Comparison of ENCODE assay signal across 8 mouse cellular contexts in the genomic region with DNA sequence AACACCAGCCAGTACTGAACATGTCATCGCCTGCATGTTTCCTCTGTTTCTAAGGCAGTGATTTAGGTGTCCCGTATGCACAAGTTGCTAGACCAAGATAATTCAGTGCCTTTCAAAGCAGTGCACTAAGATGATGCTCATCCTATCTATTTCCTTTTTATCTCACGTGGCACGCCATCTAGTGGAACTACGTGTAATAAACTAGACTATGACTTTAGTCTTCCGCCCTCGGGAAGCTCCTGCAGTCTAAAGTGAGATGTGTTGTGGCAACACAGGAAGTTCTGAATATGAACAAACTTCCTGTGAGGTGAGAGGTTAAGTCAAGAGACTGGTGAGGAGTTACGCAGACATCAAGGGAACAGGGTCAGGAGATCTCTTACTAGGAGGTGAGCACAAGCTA. TPM values are rescaled to one million over a fixed set of nuclear protein-coding genes. Genes with fewer than 3 reads are reported as not detected.
DNase-seq lines count a peak whose midpoint lies in the region; ATAC-seq and TF ChIP-seq lines count a peak whose summit lies in the region.

No protein-coding gene starts in this region.

- no peak overlapping the region for H3K9ac ChIP-seq in lung, embryonic 14.5 days
- H3K9ac ChIP-seq in stomach, postnatal 0 days (ENCODE audit: low read length), result no peak overlapping the region

- no peak for TF ChIP-seq EP300 in stomach, postnatal 0 days (optimal IDR thresholded peaks at IDR 0.05)

- 34% methylated on average over 8 of the region's 8 CpGs for WGBS in lung, embryonic 14.5 days
- 37% methylated on average over 8 of the region's 8 CpGs for WGBS in stomach, postnatal 0 days

- H3K4me1 ChIP-seq in lung, embryonic 14.5 days (ENCODE audit: insufficient read depth), result no peaks in the 10 kb centered on the region
- no peaks in the 10 kb centered on the region for H3K4me1 ChIP-seq in cortical plate, adult 2 months (ENCODE audit: control insufficient read depth, insufficient read depth, low read length)
- no peaks in the 10 kb centered on the region for H3K4me1 ChIP-seq in stomach, postnatal 0 days (replicated peaks; ENCODE audit: control insufficient read depth, insufficient read depth)

- H3K4me3 ChIP-seq in lung, embryonic 14.5 days (ENCODE audit: low read depth, low read length), result no peak overlapping the region
- no peak overlapping the region for H3K4me3 ChIP-seq in cortical plate, adult 2 months (ENCODE audit: insufficient read depth, low read length)
- no peak overlapping the region for H3K4me3 ChIP-seq in stomach, postnatal 0 days (ENCODE audit: low read depth, low read length)

- TF ChIP-seq POLR2A in cortical plate, adult 2 months (IDR thresholded peaks at IDR 0.05; ENCODE audit: extremely low read depth, insufficient read depth, low read length), result no peak

- peak; percentile 46 for TF ChIP-seq CTCF in lung, embryonic 14.5 days (IDR thresholded peaks at IDR 0.05; ENCODE audit: low read depth)
- TF ChIP-seq CTCF in cortical plate, adult 2 months (IDR thresholded peaks at IDR 0.05; ENCODE audit: extremely low read depth, insufficient read depth, low read length), result peak; percentile 33; the same call in 1 of the 2 replicates
- peak; percentile 65 for TF ChIP-seq CTCF in stomach, postnatal 0 days (IDR thresholded peaks at IDR 0.05; ENCODE audit: low read depth)

- H3K9me3 ChIP-seq in lung, embryonic 14.5 days (ENCODE audit: low read depth, low read length), result no peaks in the 10 kb centered on the region
- no peaks in the 10 kb centered on the region for H3K9me3 ChIP-seq in stomach, postnatal 0 days (ENCODE audit: control insufficient read depth, low read length)

- no peak for ATAC-seq in lung, embryonic 14.5 days (ENCODE audit: insufficient read depth)
- no peak for ATAC-seq in stomach, postnatal 0 days (ENCODE audit: low FRiP score, low TSS enrichment)

- H3K4me2 ChIP-seq in lung, embryonic 14.5 days, result no peak overlapping the region
- H3K4me2 ChIP-seq in stomach, postnatal 0 days (replicated peaks; ENCODE audit: low read depth), result no peak overlapping the region

- DNase-seq in cerebellum, adult 18-20 months, result peak; percentile 38 to 46
- DNase-seq in cerebellum, adult 11 months, result no peak
- DNase-seq in lung, embryonic 14.5 days, result peak; percentile 49
- no peak for DNase-seq in lung, adult 18-20 months
- no peak for DNase-seq in stomach, postnatal 0 days (ENCODE audit: low spot score)
- no peak for DNase-seq in adrenal gland, postnatal 4 days (ENCODE audit: low spot score in 2 of 2)
- no peak for DNase-seq in frontal cortex, postnatal 25 days (ENCODE audit: low spot score in 2 of 2)

- H3K36me3 ChIP-seq in lung, embryonic 14.5 days (ENCODE audit: insufficient read depth), result peaks cover 35% of the 10 kb centered on the region
- no peaks in the 10 kb centered on the region for H3K36me3 ChIP-seq in stomach, postnatal 0 days (ENCODE audit: control insufficient read depth, insufficient read depth, low read length)

- no peaks in the 10 kb centered on the region for H3K27me3 ChIP-seq in lung, embryonic 14.5 days (ENCODE audit: insufficient read depth, low read length)
- H3K27me3 ChIP-seq in stomach, postnatal 0 days (ENCODE audit: control insufficient read depth, insufficient read depth, low read length), result no peaks in the 10 kb centered on the region

- no peak overlapping the region for H3K27ac ChIP-seq in lung, embryonic 14.5 days (ENCODE audit: low read depth)
- H3K27ac ChIP-seq in cortical plate, adult 2 months (ENCODE audit: insufficient read depth, low read length), result no peak overlapping the region
- no peak overlapping the region for H3K27ac ChIP-seq in stomach, postnatal 0 days (replicated peaks)

RNA-seq across cellular contexts. Expression of gene Abhd10, which starts 43.9 kb away (rescaled TPM):
- polyA plus RNA-seq in lung, embryonic 14.5 days (2014; fragmentation: Nextera tagmentation; extraction: Ambion mirVana), result 35.6 and 39.6 TPM in 2 replicates
- 24.0 and 24.1 TPM in 2 replicates for polyA plus RNA-seq in cortical plate, adult 2 months (2012; rRNA removed)
- 19.8 and 21.6 TPM in 2 replicates for polyA plus RNA-seq in stomach, postnatal 0 days (2015; fragmentation: Nextera tagmentation; extraction: Ambion mirVana)
- 10 to 100 TPM; 31.8 to 36.8 TPM for total RNA-seq in adrenal gland, postnatal 4 days (2021)

Comparison
In these comparisons a context has a peak if more than half of its experiments do, and no peak if none do; other contexts are left out.
1. DNase-seq: peak in cerebellum, adult 18-20 months (2 of 2) and lung, embryonic 14.5 days (single experiment); none in cerebellum, adult 11 months (single experiment), lung, adult 18-20 months (0 of 2), stomach, postnatal 0 days (single experiment), adrenal gland, postnatal 4 days (0 of 2) and frontal cortex, postnatal 25 days (0 of 2).
2. Peak in every context shown above with its lines, with median percentiles within 50 percentile points of each other: CTCF ChIP-seq.